Mouse (Mus musculus) kidney, embryonic 14.5 days (tissue): ENCODE data around the gene C5ar2. TPM values are rescaled to one million over a fixed set of nuclear protein-coding genes. Genes with fewer than 3 reads are reported as not detected.
"Not testable (repeated sequence)": the region's sequence is repeated elsewhere in the genome, so short reads cannot be mapped to it uniquely, and the experiment has no call there.

Source experiments
- ATAC-seq: fragments of 200-750 bp; cut with Nextera tagmentation; 2 replicates; pipeline ENCODE4 v1.8.0; 2017; ENCODE audit warnings: moderate number of reproducible peaks, mild to moderate bottlenecking, moderate TSS enrichment, moderate library complexity; ENCODE audit not compliant: low FRiP score, low TSS enrichment
- H3K27ac ChIP-seq: fragments of 300-500 bp; sonication (generic); 2 replicates; pipeline ENCODE4 v1.5.1; 2014; ENCODE audit warnings: low read depth, mild to moderate bottlenecking, low read length, moderate library complexity, mixed read lengths
- H3K27me3 ChIP-seq: fragments of 300-500 bp; sonication (generic); 2 replicates; pipeline ENCODE4 v1.6.1; 2014; ENCODE audit warnings: mild to moderate bottlenecking, low read length; ENCODE audit not compliant: control insufficient read depth, insufficient read depth
- H3K36me3 ChIP-seq: fragments of 300-500 bp; sonication (generic); 2 replicates; pipeline ENCODE4 v1.6.1; 2014; ENCODE audit warnings: low read length, mixed read lengths; ENCODE audit not compliant: control insufficient read depth, insufficient read depth
- H3K4me1 ChIP-seq: fragments of 300-500 bp; sonication (generic); 2 replicates; pipeline ENCODE4 v1.6.1; 2014; ENCODE audit warnings: low read length, mixed read lengths; ENCODE audit not compliant: control insufficient read depth, insufficient read depth
- H3K4me2 ChIP-seq: fragments of 300-500 bp; sonication (generic); replicated peaks from 2 replicates; pipeline ENCODE4 v1.6.1; 2014; ENCODE audit warnings: low read depth, mild to moderate bottlenecking, low read length
- H3K4me3 ChIP-seq: fragments of 300-500 bp; sonication (generic); 2 replicates; pipeline ENCODE4 v1.5.1; 2014; ENCODE audit warnings: mild to moderate bottlenecking, low read length
- H3K9ac ChIP-seq: fragments of 300-500 bp; sonication (generic); 2 replicates; pipeline ENCODE4 v1.6.1; 2014; ENCODE audit warnings: low read depth, mild to moderate bottlenecking, low read length, moderate library complexity
- H3K9me3 ChIP-seq: fragments of 300-500 bp; sonication (generic); 2 replicates; pipeline ENCODE4 v1.6.1; 2016; ENCODE audit warnings: low read length; ENCODE audit not compliant: control insufficient read depth
- WGBS: fragments of 180-500 bp; shearing (Covaris S2); extraction: QIAGEN DNeasy Blood & Tissue Kit; methylation state at CpG from one replicate; pipeline ENCODE4 v1.1.7; 2014; 5-methylcytosine and 5-hydroxymethylcytosine counted together
- polyA plus RNA-seq: library from polyadenylated mRNA; unstranded; fragments of >200 nt; fragmentation: Nextera tagmentation; extraction: Ambion mirVana; gene quantifications from 2 replicates; pipeline ENCODE4 v1.2.1, GENCODE M21; 2014

Gene C5ar2
- polyA plus RNA-seq, 1 experiment from 2014 or later: 0.05 TPM

DNA sequence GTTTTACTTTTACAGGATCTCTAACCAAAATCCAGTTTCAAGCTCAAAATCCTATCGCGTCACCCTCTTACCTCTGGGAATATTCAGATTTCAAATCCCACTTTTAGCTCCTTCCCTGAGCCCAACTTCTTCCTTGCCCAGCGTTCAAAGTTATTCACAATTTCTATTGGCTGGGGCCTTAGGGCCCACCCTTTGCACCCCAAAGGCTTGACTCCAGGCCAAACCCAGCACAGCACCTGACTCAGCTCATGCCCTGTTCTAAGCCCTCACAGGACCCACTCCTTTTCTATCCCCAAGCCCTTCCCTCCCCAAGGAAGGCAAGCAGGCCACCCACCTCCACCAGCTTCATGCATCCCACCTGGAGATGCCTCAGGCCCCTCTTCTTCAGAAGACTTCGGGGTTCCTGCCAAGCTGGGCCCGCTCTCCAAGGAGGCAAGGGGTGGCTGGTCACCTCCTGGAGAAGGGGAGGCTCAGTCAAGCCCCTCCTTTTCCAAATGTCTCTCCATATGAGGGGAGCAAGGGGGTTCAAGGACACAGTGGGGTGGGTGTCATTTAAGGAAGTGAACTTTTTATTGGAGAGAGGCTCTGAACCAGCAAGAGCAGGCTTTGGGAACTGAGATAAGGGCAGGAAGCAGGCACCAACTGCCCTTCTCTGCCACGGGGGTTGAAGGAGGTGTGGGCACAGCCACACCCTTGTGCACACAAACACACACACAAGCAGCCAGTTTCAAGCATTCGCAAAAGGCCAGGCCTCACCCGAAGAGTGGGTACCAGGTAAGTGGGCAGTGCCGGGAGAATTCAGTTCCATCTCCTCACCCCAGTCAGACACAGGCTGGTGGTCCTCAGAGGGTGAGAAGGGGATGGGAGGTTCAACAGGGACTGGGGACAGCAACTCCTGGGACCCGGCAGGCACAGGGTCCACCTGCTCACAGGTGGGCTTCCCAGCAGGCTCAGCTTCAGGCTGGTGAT is 31.3 kb upstream of the C5ar2 start:
- no peak for ATAC-seq
- Histone ChIP-seq H3K9ac (no peak overlapping the region), H3K4me2 (no peak overlapping the region), H3K36me3 (peaks cover 45% of the 10 kb centered on the region), H3K4me3 (no peak overlapping the region), H3K4me1 (peaks cover 13% of the 10 kb centered on the region), H3K9me3 (no peaks in the 10 kb centered on the region), H3K27ac (no peak overlapping the region), H3K27me3 (no peaks in the 10 kb centered on the region)
- 90% methylated on average over 10 of the region's 10 CpGs for WGBS

DNA sequence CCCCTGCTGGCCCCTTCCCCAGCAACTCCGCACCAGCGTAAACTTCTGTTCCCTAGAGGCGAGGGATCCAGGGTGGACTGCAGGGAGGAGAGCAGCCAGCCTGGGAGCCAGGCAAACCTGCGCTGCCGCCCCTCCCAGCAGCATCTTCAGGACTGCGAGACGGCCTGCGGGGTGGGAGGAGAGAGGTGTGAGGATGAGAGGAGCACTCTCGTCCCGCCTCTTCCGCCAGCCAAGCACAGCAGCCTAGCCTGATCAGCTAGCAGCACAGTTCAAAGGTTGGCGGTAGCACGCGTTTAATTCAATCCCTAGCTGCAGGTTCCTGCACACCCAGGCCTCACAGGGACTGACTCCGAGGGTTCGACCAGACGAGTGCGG is 29.8 kb upstream of the C5ar2 start:
- peaks cover 33% of the 10 kb centered on the region for H3K36me3 ChIP-seq
- H3K4me1 ChIP-seq: peaks cover 13% of the 10 kb centered on the region
- peak overlapping the region; percentile 75 for H3K4me3 ChIP-seq
- H3K9ac ChIP-seq: peak overlapping the region; percentile 65
- no peaks in the 10 kb centered on the region for H3K27me3 ChIP-seq
- ATAC-seq: peak; percentile 82
- peak overlapping the region; percentile 91 for H3K4me2 ChIP-seq
- no peaks in the 10 kb centered on the region for H3K9me3 ChIP-seq
- H3K27ac ChIP-seq: peak overlapping the region; percentile 93
- WGBS: 1% methylated on average over 18 of the region's 18 CpGs

DNA sequence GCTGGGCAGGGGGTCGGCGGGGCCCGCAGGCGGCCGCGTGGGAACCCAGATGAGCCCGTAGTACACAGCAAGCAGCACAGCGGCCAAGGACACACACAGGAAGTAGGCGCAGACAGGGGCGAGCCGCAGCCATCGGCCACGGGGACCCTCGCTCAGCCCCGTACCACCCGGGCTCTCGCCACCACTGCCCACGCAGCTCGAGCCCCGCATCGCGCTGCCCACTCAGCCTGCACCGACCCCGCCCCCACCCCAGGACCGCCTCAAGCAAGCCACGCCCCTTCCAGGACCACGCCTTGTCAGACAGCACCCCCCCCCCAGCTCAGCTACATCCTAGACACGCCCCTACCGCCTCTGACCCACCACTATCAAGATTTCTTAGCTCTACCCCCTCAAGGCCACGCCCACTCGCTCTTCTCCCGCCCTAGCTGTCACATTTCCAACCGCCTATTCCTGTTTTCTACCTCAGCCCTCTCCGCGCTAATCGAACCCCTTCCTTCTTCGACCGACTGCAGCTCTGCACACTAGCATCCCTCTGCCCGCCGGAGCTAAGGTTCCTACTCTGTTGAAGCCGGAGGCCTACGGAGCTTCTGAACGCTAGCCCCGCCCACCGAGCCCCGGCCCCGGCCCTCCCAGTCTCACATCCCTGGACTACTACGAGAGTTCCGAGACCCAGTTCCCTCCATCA is 29.3 kb upstream of the C5ar2 start, which contains the start of gene Inafm1:
Gene Inafm1 (minus strand): TSS at position 537 of the 685 bp plus-strand sequence.
- WGBS: 2% methylated on average over 43 of the region's 49 CpGs
- H3K4me3 ChIP-seq: peak within 1 kb of the TSS; percentile 75

DNA sequence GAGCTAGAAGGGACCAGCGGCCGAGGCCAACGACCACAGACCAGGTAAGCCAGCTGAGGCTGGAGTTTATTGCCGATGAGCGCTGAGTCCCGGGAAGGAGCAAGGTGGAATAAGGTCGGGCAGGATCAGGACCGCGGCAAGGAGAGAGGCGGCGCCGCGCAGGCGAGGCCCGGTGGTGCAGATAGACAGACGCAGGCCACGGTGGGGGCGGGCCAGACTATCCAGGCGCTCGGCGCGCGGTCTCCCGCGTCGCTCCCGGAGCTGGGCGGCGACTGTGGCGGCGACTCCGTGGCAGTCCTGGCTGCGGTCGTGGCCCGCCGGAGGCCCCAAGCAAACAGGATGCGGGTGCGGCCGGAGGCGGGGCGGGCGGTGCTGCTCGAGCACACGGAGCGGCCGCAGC is 28.7 kb upstream of the C5ar2 start:
- Histone ChIP-seq H3K9me3 (no peaks in the 10 kb centered on the region), H3K4me3 (peak overlapping the region; percentile 75), H3K27ac (peak overlapping the region; percentile 93), H3K4me2 (peak overlapping the region; percentile 91), H3K27me3 (no peaks in the 10 kb centered on the region), H3K36me3 (peaks cover 22% of the 10 kb centered on the region), H3K9ac (peak overlapping the region; percentile 84), H3K4me1 (peaks cover 13% of the 10 kb centered on the region)
- peak; percentile 79 for ATAC-seq
- under 1% methylated on average over 45 of the region's 46 CpGs for WGBS

More for the DNA sequence above, 29.3 kb upstream of the C5ar2 start, which contains the start of gene Inafm1:
- Histone ChIP-seq H3K27me3 (no peaks in the 10 kb centered on the region), H3K27ac (peak within 1 kb of the TSS; percentile 93), H3K4me1 (peaks cover 13% of the 10 kb centered on the region), H3K4me2 (peak within 1 kb of the TSS; percentile 91), H3K9me3 (no peaks in the 10 kb centered on the region), H3K9ac (peak within 1 kb of the TSS; percentile 84), H3K36me3 (peaks cover 27% of the 10 kb centered on the region)
- ATAC-seq: peak; percentile 77

DNA sequence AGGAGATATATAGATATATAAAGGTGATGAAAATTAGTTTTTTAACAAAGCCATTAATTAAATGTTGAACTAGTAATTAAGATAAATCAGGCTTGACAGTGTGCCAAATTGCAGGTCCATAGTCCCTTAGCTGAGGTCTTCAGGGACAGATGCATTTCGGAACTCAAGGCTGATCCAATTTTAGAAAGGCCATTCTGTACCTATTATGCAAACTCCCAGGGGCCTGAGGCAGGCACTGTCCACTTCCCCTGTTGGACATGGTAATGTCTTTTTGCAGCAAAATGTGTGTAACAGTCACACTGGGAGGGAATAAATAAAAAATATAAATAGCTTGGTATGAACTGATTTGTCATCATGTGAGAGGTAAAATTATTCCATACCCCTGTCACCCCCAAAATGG is 27.2 kb upstream of the C5ar2 start:
- Histone ChIP-seq H3K9me3 (no peaks in the 10 kb centered on the region), H3K27ac (no peak overlapping the region)
- WGBS: 78% methylated on average over 1 of the region's 1 CpGs

DNA sequence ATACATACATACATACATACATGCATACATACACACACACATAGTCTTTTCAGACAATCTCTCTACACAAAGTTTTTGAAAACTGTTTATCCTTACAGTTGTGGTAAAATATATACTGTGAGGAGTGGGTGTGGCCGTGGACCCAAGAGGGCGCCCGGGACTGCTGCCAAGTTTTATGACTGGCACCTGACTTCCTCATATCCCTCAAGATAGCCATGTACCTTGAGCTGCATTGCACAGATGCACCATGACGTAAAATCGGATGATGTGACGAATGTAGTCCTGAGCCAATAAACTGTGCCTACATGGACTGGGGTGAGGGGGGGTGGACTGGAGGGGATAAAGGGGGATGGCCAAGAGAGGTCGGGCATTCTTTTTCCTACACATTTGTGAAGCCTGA is 22.6 kb upstream of the C5ar2 start:
- H3K9me3 ChIP-seq, H3K27ac ChIP-seq, H3K4me1 ChIP-seq, H3K4me2 ChIP-seq, H3K4me3 ChIP-seq, ATAC-seq, H3K9ac ChIP-seq, H3K27me3 ChIP-seq, H3K36me3 ChIP-seq: not testable (repeated sequence)
- WGBS: 89% methylated on average over 7 of the region's 7 CpGs

More for the DNA sequence above, 27.2 kb upstream of the C5ar2 start:
- Histone ChIP-seq H3K36me3 (peaks cover 7% of the 10 kb centered on the region), H3K4me3 (no peak overlapping the region), H3K4me1 (peaks cover 13% of the 10 kb centered on the region), H3K4me2 (no peak overlapping the region), H3K27me3 (no peaks in the 10 kb centered on the region), H3K9ac (no peak overlapping the region)
- ATAC-seq: no peak

DNA sequence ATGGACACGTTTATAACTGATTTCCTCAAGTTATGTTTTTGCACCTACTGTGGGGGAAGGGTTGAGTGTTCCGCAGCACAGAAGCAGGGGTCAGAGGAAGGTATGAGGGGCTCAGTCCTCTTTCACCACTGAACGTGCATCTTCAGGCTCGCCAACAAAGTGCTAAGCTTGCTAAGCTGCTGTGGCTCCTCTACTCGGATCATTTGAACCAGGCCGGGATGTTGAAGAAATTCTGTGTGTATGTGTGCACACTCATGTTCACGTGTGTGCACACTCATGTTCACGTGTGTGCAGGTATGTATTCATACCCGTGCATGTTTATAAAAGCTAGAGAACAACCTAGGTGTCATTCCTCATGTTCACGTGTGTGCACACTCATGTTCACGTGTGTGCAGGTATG is 21.9 kb upstream of the C5ar2 start:
- H3K4me1 ChIP-seq: no peaks in the 10 kb centered on the region
- H3K27me3 ChIP-seq: no peaks in the 10 kb centered on the region
- no peak overlapping the region for H3K9ac ChIP-seq
- no peaks in the 10 kb centered on the region; the same call in 1 of the 2 replicates for H3K9me3 ChIP-seq
- H3K27ac ChIP-seq: no peak overlapping the region
- WGBS: 89% methylated on average over 11 of the region's 11 CpGs
- H3K4me3 ChIP-seq: no peak overlapping the region
- no peak for ATAC-seq
- H3K36me3 ChIP-seq: no peaks in the 10 kb centered on the region
- no peak overlapping the region for H3K4me2 ChIP-seq

DNA sequence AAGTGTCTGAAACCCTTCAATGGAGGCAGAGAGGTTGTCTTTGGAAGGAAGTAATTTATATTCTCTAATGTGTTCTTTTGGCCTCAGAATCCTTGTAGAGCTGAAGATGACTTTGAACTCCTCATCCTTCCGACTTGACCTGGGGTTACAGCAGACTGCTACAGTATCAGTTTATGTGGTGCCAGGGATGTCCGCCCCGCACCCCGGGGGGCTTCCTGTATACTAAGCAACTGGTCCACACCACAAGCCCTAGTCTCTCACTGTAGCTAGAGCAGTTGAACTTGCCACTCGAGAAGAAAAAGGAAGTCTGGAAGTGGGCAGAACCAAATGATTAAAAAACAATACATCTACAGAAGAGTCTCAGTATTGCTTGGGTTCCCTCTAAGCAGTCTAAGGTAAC is 19.9 kb upstream of the C5ar2 start:
- no peak for ATAC-seq
- H3K27ac ChIP-seq: no peak overlapping the region
- H3K4me3 ChIP-seq: no peak overlapping the region
- H3K4me1 ChIP-seq: no peaks in the 10 kb centered on the region
- H3K9ac ChIP-seq: no peak overlapping the region
- WGBS: 86% methylated on average over 5 of the region's 5 CpGs
- no peaks in the 10 kb centered on the region; the same call in 1 of the 2 replicates for H3K9me3 ChIP-seq
- no peak overlapping the region for H3K4me2 ChIP-seq
- H3K27me3 ChIP-seq: no peaks in the 10 kb centered on the region
- H3K36me3 ChIP-seq: no peaks in the 10 kb centered on the region
